Mouse (Mus musculus) spleen, adult 12 weeks (tissue): ENCODE measurements around the gene Gm20388.

Source experiments
- DNase-seq: peaks from one replicate; pipeline ENCODE4 v3.0.0; 2022; ENCODE audit warnings: low spot score

Gene Gm20388

GRCm38 (mm10) chr8:121952122-121952521, 2041.5 kb downstream of the Gm20388 start:
- DNase-seq = no peak

DNA sequence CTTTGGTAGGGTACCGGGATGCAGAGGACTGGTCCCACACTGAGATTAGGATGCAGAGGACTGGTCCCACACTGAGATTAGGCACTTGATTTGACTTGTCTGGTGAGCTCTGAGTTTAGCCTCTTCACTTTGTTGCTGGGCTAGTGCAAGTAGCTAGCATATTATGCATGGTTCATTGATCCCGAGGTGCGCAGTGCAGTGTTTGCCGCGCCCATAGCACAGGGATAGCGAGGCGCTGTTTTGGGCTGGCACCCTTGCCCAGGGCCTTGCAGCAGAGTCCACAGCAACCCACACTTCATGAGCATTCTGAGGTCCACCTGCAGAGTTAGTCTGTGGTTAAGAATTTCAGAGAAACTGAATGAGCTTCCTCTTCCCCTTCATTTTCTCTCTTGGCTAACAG, 2042.2 kb downstream of the Gm20388 start:
- DNase-seq = no peak

GRCm38 (mm10) chr8:121953821-121954545, 2043.3 kb downstream of the Gm20388 start:
- DNase-seq = no peak

DNA sequence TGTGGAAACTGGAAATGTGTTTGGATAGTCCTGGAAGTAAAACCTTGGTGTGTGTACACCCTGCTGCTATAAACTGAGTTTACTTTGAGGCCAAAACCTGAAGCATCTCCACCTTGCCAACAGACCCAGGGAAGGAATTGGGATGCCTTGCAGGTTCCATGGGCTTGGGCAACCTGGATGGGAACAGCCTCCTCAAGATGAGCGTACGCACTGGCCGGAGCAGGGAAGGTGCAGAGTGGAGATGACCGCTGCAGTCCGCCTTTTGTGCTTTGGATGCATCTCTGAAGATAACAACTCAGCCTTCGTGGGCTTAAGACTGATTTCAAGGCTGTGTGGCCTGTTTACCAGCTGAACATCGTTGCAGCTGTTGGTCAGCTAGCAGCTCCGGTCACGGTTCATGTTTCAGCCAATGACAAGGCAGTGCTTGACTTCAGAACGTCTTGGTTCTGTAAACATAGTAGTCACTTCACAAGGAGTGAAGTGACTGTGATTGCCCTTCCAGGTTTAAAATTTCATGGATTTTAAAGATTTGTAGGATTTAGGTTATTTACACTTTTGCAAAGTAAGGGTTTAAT, 2044.4 kb downstream of the Gm20388 start:
- no peak for DNase-seq

DNA sequence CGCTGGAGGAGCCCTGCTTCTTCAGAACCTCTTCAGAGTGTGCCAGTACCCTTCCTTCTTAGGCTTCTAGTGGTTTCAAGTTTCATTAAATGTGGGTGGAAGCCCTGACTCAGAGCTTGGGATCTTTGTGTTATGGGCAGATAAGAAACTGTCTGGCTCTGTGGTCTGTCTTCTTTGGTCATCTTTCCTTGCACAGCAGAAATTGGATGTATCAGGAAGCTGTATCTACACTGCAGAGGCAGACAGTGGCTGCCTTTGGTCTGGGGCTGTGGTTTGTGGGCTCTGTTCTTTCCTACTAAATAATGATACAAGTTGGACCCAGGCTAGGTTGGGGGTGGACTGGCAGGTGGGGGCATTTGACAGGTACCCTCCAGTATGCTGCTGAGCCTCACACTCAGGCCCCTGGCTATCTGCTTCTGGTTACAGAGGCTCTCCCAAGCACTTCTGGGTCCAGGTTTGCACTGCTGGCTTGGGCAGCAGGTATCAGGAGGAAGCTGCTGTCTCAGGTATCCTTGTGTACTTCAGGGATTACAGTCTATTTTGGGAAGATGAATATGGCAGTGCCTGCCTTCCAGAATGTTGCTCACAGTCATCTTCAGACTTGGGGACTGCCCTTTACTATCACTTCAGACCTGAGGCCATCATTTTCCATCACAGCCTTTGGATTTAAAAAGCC, 2045.3 kb downstream of the Gm20388 start:
- DNase-seq = no peak

DNA sequence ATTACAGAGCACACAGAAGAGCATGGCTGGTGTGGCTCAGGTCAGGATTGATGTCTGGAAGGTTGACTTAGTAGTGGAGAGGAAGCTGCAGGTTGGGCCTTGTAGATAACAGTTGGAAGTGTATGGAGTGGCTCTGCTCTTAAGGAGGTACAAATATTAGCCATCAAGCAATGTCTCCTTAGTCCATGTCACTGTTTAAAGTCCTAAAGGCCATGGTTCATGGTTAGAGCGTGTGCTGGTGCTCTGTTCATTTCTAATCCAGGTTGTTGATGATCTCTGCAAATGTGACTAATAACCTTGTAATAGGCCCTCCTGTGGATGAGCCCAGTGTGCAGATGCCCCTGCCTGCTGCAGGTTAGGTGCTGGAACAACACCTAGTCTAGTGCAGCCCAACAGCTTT, 2047.8 kb downstream of the Gm20388 start:
- DNase-seq = no peak

DNA sequence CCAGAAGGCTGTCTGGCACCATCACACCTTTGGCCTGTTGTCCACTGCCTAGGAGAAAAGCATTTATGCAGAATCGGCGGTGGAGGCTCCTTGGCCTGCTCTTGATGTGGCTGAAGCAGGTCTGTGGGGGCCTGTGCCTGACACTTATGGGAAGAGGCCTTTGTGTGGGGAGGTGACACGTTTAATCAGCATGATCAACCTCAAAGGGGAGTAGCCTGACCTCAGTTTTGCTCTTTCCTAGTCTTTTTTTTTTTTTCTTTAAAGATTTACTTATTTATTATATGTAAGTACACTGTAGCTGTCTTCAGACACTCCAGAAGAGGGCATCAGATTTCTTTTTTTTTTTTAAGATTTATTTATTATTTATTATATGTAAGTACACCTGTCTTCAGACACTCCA, 2052.3 kb downstream of the Gm20388 start:
- no peak for DNase-seq

DNA sequence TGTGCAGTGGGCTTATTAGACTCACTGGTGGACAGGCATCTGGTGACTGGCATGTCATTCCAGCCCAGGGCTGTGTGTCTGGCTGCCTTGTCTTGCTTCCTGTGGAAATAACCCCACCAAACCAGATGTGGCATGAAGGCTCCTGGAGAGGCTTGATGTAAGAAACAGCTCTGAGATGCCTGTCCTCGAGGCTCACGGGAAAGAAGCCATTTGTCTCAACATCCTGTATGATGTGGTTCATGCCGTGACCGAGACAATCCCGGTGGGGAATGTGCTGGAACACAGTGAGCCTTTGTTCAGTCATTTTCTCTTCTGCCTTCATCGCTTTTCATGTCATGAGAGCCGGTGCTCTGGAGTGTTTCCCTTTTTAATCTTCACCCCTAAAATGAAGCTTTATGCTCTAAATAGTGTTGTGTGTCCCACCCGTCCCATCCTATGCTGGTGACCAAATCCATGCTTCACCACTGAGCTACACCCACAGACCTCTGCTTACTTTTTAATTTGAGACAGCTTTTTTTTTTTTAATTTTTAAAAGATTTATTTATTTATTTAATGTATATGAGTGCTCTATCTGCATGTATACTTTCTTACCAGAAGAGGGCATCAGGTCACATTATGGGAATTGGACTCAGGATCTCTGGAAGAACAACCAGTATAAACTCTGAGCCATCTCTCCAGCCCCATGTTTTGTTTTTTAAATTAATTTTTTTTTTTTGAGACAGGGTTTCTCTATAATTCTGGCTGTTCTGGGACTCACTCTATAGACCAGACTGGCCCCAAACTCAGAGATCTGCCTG, 2054.3 kb downstream of the Gm20388 start:
- no peak for DNase-seq

DNA sequence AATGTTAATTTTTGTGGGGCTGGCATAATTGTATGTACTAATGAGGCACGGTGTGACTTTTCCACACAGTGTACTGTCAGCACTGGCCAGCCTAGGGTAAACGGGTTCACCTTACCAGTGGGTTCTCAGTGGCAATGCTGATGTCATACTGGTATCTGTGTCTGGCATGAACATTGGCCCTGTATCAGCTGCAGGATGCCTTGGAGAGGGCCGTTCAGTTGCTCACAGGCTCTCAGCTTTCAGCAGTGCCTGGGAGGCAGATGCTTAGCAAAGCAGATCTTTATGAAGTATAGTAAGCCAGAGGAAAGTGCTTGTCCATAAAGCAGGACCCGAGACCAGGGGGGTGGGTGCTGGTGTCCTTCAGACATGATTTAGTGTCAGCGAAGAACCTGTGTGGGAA, 2055.5 kb downstream of the Gm20388 start:
- DNase-seq = no peak

DNA sequence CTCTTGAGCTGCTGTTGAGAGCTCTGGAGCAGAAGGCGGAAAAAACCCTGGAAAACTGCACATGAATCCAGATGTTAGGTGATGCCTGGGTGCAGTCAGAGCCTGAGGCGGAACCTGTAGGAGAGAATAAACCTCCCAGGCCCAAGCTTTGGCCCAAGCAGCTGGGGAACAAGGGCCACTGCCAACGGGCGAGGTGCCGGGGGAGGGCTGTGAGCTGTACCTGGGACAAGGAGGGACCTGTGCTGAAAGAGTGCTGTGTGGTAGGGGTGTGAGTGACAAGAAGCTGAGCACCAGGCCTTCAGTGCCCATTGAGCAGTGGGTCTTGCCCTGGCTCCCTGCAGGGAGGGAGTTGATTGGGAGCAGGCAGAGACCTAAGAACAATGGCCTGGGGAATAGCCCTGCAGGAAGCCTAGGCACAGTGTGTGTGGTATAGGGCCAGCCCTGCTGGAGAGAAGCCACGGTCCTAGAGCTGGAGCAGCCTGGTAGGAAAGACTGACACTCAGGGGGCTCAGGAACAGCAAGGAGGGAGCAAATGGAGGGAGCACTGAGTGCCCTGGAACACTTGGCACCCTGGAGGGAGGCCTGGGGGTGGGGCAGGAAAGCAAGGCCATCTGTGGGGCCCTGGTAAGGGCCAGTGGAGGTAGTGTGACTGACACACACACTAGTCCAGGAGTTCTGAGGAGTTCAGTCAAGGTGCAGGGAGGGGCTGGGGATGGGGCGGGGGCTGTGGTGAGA, 2056.2 kb downstream of the Gm20388 start:
- no peak for DNase-seq

DNA sequence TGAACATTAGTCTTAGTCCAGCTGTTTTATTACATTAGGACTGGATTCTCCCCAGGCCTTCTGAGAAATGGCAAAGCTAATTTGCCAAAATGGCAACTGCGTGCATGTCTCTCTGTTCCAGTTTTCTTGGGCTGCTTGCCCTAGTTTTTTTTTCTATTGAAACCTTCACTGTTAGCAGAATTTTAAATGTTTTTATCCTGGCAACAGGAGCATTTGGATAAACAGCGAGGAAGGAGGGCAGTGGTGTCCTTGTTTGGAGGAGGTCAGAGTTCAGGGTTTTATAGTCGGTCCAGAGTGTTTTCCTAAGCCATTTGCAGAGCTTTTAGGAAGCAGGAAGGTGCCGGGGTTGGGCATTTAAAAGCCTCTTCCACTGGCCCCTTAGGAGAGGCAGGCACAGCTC, 2057.3 kb downstream of the Gm20388 start:
- no peak for DNase-seq

GRCm38 (mm10) chr8:121968542-121968941, 2057.9 kb downstream of the Gm20388 start:
- DNase-seq = no peak

DNA sequence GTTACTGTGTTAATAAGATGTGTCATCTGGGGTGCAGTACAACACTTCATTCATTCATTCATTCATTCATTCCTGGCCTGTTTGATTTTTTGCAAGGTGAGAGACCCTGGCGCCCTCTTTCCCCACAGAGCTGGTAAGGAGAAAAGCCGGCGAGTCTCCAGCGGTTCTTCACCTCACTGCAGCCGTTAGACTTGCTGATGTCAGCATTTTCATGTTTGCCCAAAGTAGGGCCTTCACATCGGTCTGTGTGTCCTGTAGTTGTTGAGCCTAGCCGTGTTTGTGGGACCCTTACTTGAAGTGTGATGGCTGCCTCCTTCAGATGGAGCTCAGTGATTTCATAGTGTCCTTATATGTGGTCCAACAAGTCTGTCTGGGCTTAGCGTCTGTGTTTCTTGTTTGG, 2059.6 kb downstream of the Gm20388 start:
- no peak for DNase-seq

GRCm38 (mm10) chr8:121971488-121972058, 2060.9 kb downstream of the Gm20388 start:
- no peak for DNase-seq

DNA sequence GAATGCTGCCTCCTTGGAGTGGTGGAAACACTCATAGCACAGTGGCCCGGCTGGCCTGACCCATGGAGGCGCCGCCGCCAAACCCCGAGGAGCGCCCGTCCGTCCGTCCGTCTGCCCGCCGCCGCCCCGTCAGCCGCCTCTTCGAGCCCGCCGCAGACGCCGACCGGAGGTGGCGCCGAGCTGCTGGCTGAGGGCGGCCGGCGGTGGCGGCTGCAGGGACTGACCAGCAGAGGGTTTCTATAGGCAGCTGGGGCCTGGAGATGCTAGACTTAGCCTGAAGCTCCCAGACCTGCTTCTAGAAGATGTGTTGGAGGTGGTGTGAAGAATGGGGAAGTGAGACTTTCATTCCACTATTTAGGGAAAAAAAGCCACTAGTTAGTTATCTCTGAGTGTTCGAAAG, 2063.3 kb downstream of the Gm20388 start:
- no peak for DNase-seq

DNA sequence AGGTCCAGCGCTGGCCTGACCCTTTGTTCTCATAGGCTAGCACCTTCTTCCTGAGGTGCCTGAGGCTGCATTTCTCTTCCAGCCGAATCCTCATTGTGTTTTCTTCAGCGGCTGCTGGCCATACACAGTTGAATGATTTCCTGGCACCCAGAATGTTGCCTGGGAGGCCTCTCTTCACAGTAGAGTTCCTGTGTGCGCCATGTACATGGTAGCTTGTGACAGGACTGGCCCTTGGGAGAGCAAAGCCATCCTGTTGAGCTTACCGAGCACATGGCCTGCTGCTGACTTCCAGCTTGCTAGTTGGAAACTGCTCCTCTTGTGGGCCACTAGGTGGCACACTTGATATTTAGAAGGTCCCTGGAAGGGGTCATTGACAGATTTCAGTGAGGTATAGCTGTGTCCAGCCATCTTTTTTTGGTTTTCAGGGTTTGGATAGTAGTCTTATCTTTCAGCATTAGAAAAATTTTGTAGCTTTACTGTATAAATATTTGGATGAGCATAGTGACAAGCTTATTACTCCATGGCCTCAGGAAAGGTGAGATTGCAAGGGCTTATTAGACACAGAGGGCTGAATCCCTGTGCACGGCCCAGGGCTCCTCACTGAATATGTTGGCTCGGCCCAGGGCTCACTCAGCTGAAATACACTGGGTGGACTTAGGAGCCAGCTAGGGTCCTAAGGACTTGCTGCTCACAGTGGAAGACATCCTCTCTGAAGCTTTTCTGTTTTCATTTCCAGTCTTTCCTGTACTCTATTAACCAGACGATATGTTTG, 2067.4 kb downstream of the Gm20388 start:
- DNase-seq = no peak

DNA sequence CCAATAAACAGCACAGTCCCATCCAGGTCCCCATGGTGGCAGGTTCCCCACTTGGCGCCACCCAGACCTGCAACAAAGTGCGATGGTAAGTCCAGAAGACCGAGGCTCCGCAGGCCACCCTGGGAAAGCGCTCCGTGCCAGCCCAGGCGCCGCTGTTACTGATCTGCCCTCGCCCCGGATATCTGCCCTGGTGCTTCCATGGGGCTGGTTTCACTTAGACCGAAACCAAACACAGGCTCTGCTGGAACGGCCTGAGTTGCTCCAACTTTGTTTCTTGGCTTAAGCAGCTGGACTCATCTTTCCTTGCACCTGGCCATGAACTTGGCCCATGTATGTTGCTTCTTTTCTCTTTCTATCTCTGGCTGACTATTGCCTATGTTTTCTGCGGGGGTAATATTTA, 2068.0 kb downstream of the Gm20388 start:
- no peak for DNase-seq

DNA sequence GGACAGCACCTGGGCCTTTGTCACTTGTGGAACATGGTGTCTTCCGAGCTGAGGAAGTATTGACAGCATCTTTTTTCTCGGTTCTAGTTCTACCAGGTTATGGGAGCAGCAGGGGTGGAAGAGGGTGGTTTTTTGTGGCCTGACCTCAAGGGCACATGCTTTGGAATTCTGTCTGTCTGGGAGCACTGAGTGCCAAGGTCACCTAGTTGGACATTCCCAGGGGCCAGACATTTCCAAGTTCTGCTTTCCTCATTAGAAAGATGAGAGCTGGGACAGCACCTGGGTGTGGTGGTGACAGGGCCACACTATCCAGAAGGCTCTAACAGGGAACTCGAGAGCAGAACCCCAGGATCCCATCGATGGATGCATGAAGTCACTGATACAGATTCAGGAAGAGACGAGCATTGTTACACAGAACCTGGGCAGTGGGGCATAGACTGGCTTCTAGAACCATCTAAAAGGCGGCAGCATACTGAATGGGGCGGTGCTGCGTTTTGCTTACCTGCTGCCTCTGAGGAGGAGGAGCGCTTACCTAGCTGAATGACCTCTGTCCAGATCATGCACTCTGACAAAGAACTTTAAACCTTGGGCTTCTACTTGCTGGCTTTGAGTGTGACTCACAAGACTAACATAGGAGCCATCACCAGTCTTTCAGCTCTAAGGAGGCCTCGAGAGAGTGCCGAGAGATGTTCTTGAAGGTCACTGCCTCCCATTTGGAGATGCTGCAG, 2070.3 kb downstream of the Gm20388 start:
- no peak for DNase-seq

GRCm38 (mm10) chr8:121981520-121981895, 2070.9 kb downstream of the Gm20388 start:
- DNase-seq = no peak

GRCm38 (mm10) chr8:121985673-121986072, 2075.0 kb downstream of the Gm20388 start:
- DNase-seq = no peak
